8 mouse cellular contexts compared by ENCODE assay signal in the genomic region with DNA sequence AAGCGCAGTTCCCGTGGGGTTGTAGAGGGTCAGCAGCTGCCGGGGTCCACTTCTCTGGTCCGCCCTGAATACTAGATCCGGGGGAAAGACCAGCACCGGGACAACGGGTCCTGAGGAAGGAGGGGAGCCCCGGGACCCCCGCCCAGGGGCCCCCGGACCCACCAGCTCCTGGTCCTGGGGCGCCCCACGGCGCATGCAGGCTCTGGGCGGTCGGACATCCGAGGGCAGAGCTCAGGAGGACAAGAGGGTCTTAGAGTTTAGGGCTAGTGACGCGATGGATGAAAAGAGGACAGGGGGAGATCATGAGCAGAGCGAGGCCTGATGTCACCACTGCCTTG. TPM values are rescaled to one million over a fixed set of nuclear protein-coding genes. Genes with fewer than 3 reads are reported as not detected.
DNase-seq lines count a peak whose midpoint lies in the region; ATAC-seq and TF ChIP-seq lines count a peak whose summit lies in the region.

No protein-coding gene starts in this region.

- H3K36me3 ChIP-seq in lung, embryonic 15.5 days, result peaks cover 4% of the 10 kb centered on the region; the same call in 1 of the 2 replicates
- peaks cover 27% of the 10 kb centered on the region for H3K36me3 ChIP-seq in limb, embryonic 13.5 days

- H3K27ac ChIP-seq in lung, embryonic 15.5 days, result peak overlapping the region; percentile 90
- H3K27ac ChIP-seq in limb, embryonic 13.5 days, result peak overlapping the region; percentile 77
- H3K27ac ChIP-seq in olfactory bulb, adult 2 months (ENCODE audit: insufficient read depth, low read depth, low read length), result peak overlapping the region; percentile 3; the same call in 1 of the 2 replicates

- no peak for DNase-seq in lung, adult 18-20 months
- no peak for DNase-seq in left cerebral cortex, adult 11 months (ENCODE audit: low spot score)
- no peak for DNase-seq in cerebellum, adult 11 months
- no peak for DNase-seq in right cerebral cortex, postnatal 4 days

- no peaks in the 10 kb centered on the region for H3K9me3 ChIP-seq in lung, embryonic 15.5 days
- no peaks in the 10 kb centered on the region for H3K9me3 ChIP-seq in limb, embryonic 13.5 days

- peak; percentile 47; the same call in 1 of the 2 replicates for ATAC-seq in lung, embryonic 15.5 days (ENCODE audit: borderline replicate concordance, extremely low read depth, low FRiP score, low TSS enrichment)
- ATAC-seq in erythroblast, adult 5-6 weeks (replicated peaks; ENCODE audit: low FRiP score, poor library complexity, severe bottlenecking), result peak; percentile 28
- ATAC-seq in limb, embryonic 13.5 days (ENCODE audit: low FRiP score, low read depth), result no peak; the same call in 1 of the 2 replicates

- no peak for TF ChIP-seq CTCF in olfactory bulb, adult 2 months (IDR thresholded peaks at IDR 0.05; ENCODE audit: insufficient read depth, low read depth, low read length)

- H3K4me3 ChIP-seq in lung, embryonic 15.5 days, result peak overlapping the region; percentile 76
- peak overlapping the region; percentile 76 for H3K4me3 ChIP-seq in limb, embryonic 13.5 days
- peak overlapping the region; percentile 67 for H3K4me3 ChIP-seq in olfactory bulb, adult 2 months (ENCODE audit: insufficient read depth, low read depth, low read length)

- peaks cover 25% of the 10 kb centered on the region for H3K4me1 ChIP-seq in lung, embryonic 15.5 days
- peaks cover 31% of the 10 kb centered on the region for H3K4me1 ChIP-seq in limb, embryonic 13.5 days
- H3K4me1 ChIP-seq in olfactory bulb, adult 2 months (ENCODE audit: control insufficient read depth, insufficient read depth, low read length), result peaks cover 9% of the 10 kb centered on the region

- H3K9ac ChIP-seq in lung, embryonic 15.5 days, result peak overlapping the region; percentile 88
- H3K9ac ChIP-seq in limb, embryonic 13.5 days, result peak overlapping the region; percentile 87

- WGBS in lung, embryonic 15.5 days, result 1% methylated on average over 19 of the region's 19 CpGs
- WGBS in limb, embryonic 13.5 days, result 3% methylated on average over 18 of the region's 19 CpGs
- WGBS in olfactory bulb, adult 2 months, result under 1% methylated on average over 19 of the region's 19 CpGs

- TF ChIP-seq POLR2A in olfactory bulb, adult 2 months (IDR thresholded peaks at IDR 0.05; ENCODE audit: insufficient read depth, low read depth, low read length), result no peak

- no peaks in the 10 kb centered on the region for H3K27me3 ChIP-seq in lung, embryonic 15.5 days
- H3K27me3 ChIP-seq in limb, embryonic 13.5 days, result no peaks in the 10 kb centered on the region

- peak overlapping the region; percentile 96 for H3K4me2 ChIP-seq in lung, embryonic 15.5 days
- peak overlapping the region; percentile 96 for H3K4me2 ChIP-seq in limb, embryonic 13.5 days (replicated peaks)

RNA-seq across cellular contexts. Expression of gene Mospd3, which starts 0.6 kb away (rescaled TPM):
- 31.6 and 32.8 TPM in 2 replicates for polyA plus RNA-seq in lung, embryonic 15.5 days (2015; fragmentation: Nextera tagmentation; extraction: Ambion mirVana)
- total RNA-seq in erythroblast, adult 5-6 weeks (2015; ENCODE audit: low replicate concordance), result 18.6 and 37.2 TPM in 2 replicates
- 0.43 TPM in 1 of 2 replicates, not detected in the other for total RNA-seq in erythroblast, adult 5-6 weeks (2017; ENCODE audit: low replicate concordance)
- polyA plus RNA-seq in limb, embryonic 13.5 days (2015; fragmentation: Nextera tagmentation; extraction: Ambion mirVana), result 27.9 and 28.7 TPM in 2 replicates
- not detected in 2 replicates for polyA plus RNA-seq in olfactory bulb, adult 2 months (2012; ENCODE audit: insufficient read depth, insufficient read length, low replicate concordance, missing spikeins)

RNA-seq across cellular contexts. Expression of gene Pcolce, which starts 13.3 kb away (rescaled TPM):
- 130 TPM in 2 replicates for polyA plus RNA-seq in lung, embryonic 15.5 days (2015; fragmentation: Nextera tagmentation; extraction: Ambion mirVana)
- total RNA-seq in erythroblast, adult 5-6 weeks (2015; ENCODE audit: low replicate concordance), result not detected in 2 replicates
- total RNA-seq in erythroblast, adult 5-6 weeks (2017; ENCODE audit: low replicate concordance), result not detected in 2 replicates
- 152 and 157 TPM in 2 replicates for polyA plus RNA-seq in limb, embryonic 13.5 days (2015; fragmentation: Nextera tagmentation; extraction: Ambion mirVana)
- polyA plus RNA-seq in olfactory bulb, adult 2 months (2012; ENCODE audit: insufficient read depth, insufficient read length, low replicate concordance, missing spikeins), result not detected in 2 replicates

RNA-seq across cellular contexts. Expression of gene Fbxo24, which starts 28.6 kb away (rescaled TPM):
- polyA plus RNA-seq in lung, embryonic 15.5 days (2015; fragmentation: Nextera tagmentation; extraction: Ambion mirVana), result 0.08 and 0.21 TPM in 2 replicates
- not detected in 2 replicates for total RNA-seq in erythroblast, adult 5-6 weeks (2015; ENCODE audit: low replicate concordance)
- total RNA-seq in erythroblast, adult 5-6 weeks (2017; ENCODE audit: low replicate concordance), result not detected in 2 replicates
- 0.19 and 0.23 TPM in 2 replicates for polyA plus RNA-seq in limb, embryonic 13.5 days (2015; fragmentation: Nextera tagmentation; extraction: Ambion mirVana)
- polyA plus RNA-seq in olfactory bulb, adult 2 months (2012; ENCODE audit: insufficient read depth, insufficient read length, low replicate concordance, missing spikeins), result not detected in 2 replicates

RNA-seq across cellular contexts. Expression of gene Lrch4, which starts 28.7 kb away (rescaled TPM):
- polyA plus RNA-seq in lung, embryonic 15.5 days (2015; fragmentation: Nextera tagmentation; extraction: Ambion mirVana), result 35.7 and 37.1 TPM in 2 replicates
- 9.0 and 27.2 TPM in 2 replicates for total RNA-seq in erythroblast, adult 5-6 weeks (2015; ENCODE audit: low replicate concordance)
- 10.6 and 13.9 TPM in 2 replicates for total RNA-seq in erythroblast, adult 5-6 weeks (2017; ENCODE audit: low replicate concordance)
- 34.0 and 34.3 TPM in 2 replicates for polyA plus RNA-seq in limb, embryonic 13.5 days (2015; fragmentation: Nextera tagmentation; extraction: Ambion mirVana)
- polyA plus RNA-seq in olfactory bulb, adult 2 months (2012; ENCODE audit: insufficient read depth, insufficient read length, low replicate concordance, missing spikeins), result not detected in 2 replicates

RNA-seq across cellular contexts. Expression of gene Gm20605, which starts 28.7 kb away (rescaled TPM):
- polyA plus RNA-seq in lung, embryonic 15.5 days (2015; fragmentation: Nextera tagmentation; extraction: Ambion mirVana), result 9.4 and 9.6 TPM in 2 replicates
- 1.9 and 6.3 TPM in 2 replicates for total RNA-seq in erythroblast, adult 5-6 weeks (2015; ENCODE audit: low replicate concordance)
- 0.94 and 4.7 TPM in 2 replicates for total RNA-seq in erythroblast, adult 5-6 weeks (2017; ENCODE audit: low replicate concordance)
- 6.1 and 9.6 TPM in 2 replicates for polyA plus RNA-seq in limb, embryonic 13.5 days (2015; fragmentation: Nextera tagmentation; extraction: Ambion mirVana)
- polyA plus RNA-seq in olfactory bulb, adult 2 months (2012; ENCODE audit: insufficient read depth, insufficient read length, low replicate concordance, missing spikeins), result not detected in 2 replicates

Comparison
In these comparisons a context has a peak if more than half of its experiments do, and no peak if none do; other contexts are left out.
1. H3K27ac ChIP-seq: peak in every context shown above with its lines; median percentile 90 in lung, embryonic 15.5 days; 77 in limb, embryonic 13.5 days; 3 in olfactory bulb, adult 2 months.